Mouse (Mus musculus) gastrocnemius, adult 2 months (tissue): ENCODE data around the gene Zfp143. TPM values are rescaled to one million over a fixed set of nuclear protein-coding genes. Genes with fewer than 3 reads are reported as not detected.
"Not testable (repeated sequence)": the region's sequence is repeated elsewhere in the genome, so short reads cannot be mapped to it uniquely, and the experiment has no call there.

ENCODE experiments used
- DNase-seq: peaks from one replicate; pipeline ENCODE4 v3.0.0; 2022
- H3K27ac ChIP-seq: fragments of 200-600 bp; 2 replicates; pipeline ENCODE4 v1.8.1; 2022; ENCODE audit warnings: mild to moderate bottlenecking
- H3K4me3 ChIP-seq: fragments of 200-600 bp; 2 replicates; pipeline ENCODE4 v1.8.1; 2022; ENCODE audit warnings: mild to moderate bottlenecking, moderate library complexity
- CTCF ChIP-seq: fragments of 200-600 bp; IDR thresholded peaks from 2 replicates; pipeline ENCODE4 v1.8.1; 2022; ENCODE audit warnings: antibody characterized with exemption, mild to moderate bottlenecking, moderate library complexity
- intact Hi-C: fragments of 180-260 bp; cut with DNase I; formaldehyde crosslinking; loops from one replicate; pipeline ENCODE4 v1.15.1; 2025
- total RNA-seq, 2 experiments: library from RNA; stranded (reverse); gene quantifications; 2 replicates each; pipeline ENCODE4 v1.2.3; 2021

Zfp143 gene
- total RNA-seq, 2 experiments from 2014 or later = 9.4 to 9.8 TPM

- intact Hi-C loops = no loop called here
These were observed 44.0 kb downstream of the Zfp143 start for GRCm38 (mm10) chr7:110105041-110105440.

GRCm38 (mm10) chr7:110106633-110107032, 45.6 kb downstream of the Zfp143 start:
- Histone ChIP-seq H3K4me3 (no peak overlapping the region), H3K27ac (no peak overlapping the region)
- no peak for TF ChIP-seq CTCF
- no peak for DNase-seq
- intact Hi-C loops = no loop called here

More at GRCm38 (mm10) chr7:110105041-110105440, 44.0 kb downstream of the Zfp143 start:
- TF ChIP-seq CTCF = no peak
- no peak overlapping the region for H3K4me3 ChIP-seq
- no peak overlapping the region for H3K27ac ChIP-seq
- no peak for DNase-seq

- H3K4me3 ChIP-seq, intact Hi-C loops, DNase-seq: not testable (repeated sequence)
- peak overlapping the region; percentile 80 for H3K27ac ChIP-seq
These were observed 47.5 kb downstream of the Zfp143 start for GRCm38 (mm10) chr7:110108524-110108923.

GRCm38 (mm10) chr7:110108967-110109610, 48.1 kb downstream of the Zfp143 start:
- intact Hi-C loops = no loop called here
- no peak for TF ChIP-seq CTCF
- peak overlapping the region; percentile 59 for H3K4me3 ChIP-seq

GRCm38 (mm10) chr7:110110061-110110656, 49.1 kb downstream of the Zfp143 start:
- DNase-seq = no peak
- intact Hi-C loops = no loop called here
- Histone ChIP-seq H3K27ac (peak overlapping the region; percentile 80), H3K4me3 (no peak overlapping the region)
- no peak for TF ChIP-seq CTCF

More at GRCm38 (mm10) chr7:110108967-110109610, 48.1 kb downstream of the Zfp143 start:
- peak; percentile 83 for DNase-seq
- H3K27ac ChIP-seq = peak overlapping the region; percentile 80

DNA sequence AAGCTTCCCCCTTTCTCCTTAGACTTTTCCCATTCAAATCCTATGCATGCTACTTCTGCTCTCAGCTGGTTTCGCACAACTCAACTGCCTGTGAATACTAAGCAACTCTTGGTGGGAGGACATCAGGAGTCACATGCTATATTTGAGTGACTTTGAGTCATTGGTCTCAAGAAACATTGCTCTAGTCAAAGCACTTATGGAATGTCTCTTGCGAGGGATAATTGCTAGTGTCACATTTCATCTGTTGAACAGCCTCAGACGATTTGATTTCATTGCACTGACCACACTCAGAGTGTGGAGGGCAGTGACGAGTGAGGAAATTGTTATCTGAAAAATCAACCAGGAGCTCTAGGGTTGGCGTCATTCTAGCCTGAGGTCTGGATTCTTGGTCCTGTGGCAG, 53.7 kb downstream of the Zfp143 start:
- Histone ChIP-seq H3K27ac (no peak overlapping the region), H3K4me3 (no peak overlapping the region)
- intact Hi-C loops = no loop called here
- no peak for TF ChIP-seq CTCF
- DNase-seq = no peak

DNA sequence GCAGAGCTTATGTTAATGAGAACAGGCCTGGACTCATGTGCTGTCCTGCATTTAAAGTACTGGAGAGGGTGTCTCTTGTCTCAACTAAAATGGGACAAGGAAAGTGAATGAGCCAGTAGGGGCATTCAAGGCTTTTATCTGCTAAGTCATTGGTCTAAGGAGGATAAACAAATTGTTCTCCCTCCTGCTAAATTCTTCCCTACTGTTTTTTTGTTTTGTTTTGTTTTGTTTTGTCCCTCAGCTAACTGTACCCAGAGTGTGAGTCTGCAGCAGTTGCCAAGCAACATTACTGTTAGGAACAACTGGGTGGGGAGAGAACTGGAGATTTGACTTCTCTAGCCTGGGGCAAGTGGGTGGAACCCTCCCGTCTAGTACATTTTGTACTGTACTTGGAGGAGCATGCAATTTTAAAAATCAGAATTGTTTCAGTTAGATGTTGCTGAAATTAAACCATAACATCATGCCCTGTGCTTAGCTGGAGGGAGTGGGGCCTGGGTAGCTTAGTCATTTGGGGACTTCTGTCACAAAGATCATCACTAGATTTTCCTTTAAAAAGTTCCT, 55.8 kb downstream of the Zfp143 start:
- Histone ChIP-seq H3K4me3 (no peak overlapping the region), H3K27ac (peak overlapping the region; percentile 81)
- no peak for TF ChIP-seq CTCF
- intact Hi-C loops = no loop called here
- peak; percentile 62 for DNase-seq

DNA sequence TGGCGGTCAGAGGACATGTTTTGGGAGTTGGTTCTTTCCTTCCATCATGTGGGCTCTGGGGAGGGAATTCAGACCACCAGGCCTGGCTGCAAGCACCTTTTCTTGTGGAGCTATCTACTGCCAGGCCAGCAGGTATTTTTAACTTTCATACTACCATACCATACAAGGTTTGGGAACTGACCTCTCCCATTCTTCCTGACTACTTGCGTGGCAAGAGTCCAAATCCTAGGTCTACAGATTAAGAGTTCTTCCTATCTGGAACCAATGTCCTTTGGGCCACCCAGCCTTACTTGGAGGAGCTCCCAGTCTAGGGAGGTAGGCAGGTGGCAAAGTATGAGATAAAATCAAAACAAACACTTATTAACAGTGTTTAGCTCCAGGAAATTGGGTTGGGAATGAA, 57.4 kb downstream of the Zfp143 start:
- Histone ChIP-seq H3K27ac (peak overlapping the region; percentile 81), H3K4me3 (no peak overlapping the region)
- no peak for TF ChIP-seq CTCF
- intact Hi-C loops = no loop called here
- no peak for DNase-seq

- DNase-seq = no peak
- Histone ChIP-seq H3K4me3 (peak overlapping the region; percentile 98), H3K27ac (peak overlapping the region; percentile 92)
- TF ChIP-seq CTCF = no peak
- intact Hi-C loops = loop anchor here (5.0 kb wide), 2 partner anchors 42 to 58 kb away; partner anchors contain the start of gene Zfp143
These were observed 59.3 kb downstream of the Zfp143 start for GRCm38 (mm10) chr7:110120157-110120784.

GRCm38 (mm10) chr7:110121162-110121515, 60.1 kb downstream of the Zfp143 start:
- Histone ChIP-seq H3K4me3 (peak overlapping the region; percentile 98), H3K27ac (peak overlapping the region; percentile 92)
- TF ChIP-seq CTCF = no peak
- intact Hi-C loops = loop anchor here (5.0 kb wide), 2 partner anchors 41 to 59 kb away; partner anchors contain the start of gene Zfp143
- no peak for DNase-seq

- DNase-seq = peak; percentile 98
- intact Hi-C loops = loop anchor here (5.0 kb wide), 2 partner anchors 41 to 59 kb away; partner anchors contain the start of gene Zfp143
- H3K27ac ChIP-seq = peak within 1 kb of the TSS; percentile 92
- TF ChIP-seq CTCF = no peak
- peak within 1 kb of the TSS; percentile 98 for H3K4me3 ChIP-seq
These were observed 60.7 kb downstream of the Zfp143 start, which contains the start of gene Wee1 for GRCm38 (mm10) chr7:110121516-110122288. Gene Wee1 (plus strand): TSS chr7:110122046.

DNA sequence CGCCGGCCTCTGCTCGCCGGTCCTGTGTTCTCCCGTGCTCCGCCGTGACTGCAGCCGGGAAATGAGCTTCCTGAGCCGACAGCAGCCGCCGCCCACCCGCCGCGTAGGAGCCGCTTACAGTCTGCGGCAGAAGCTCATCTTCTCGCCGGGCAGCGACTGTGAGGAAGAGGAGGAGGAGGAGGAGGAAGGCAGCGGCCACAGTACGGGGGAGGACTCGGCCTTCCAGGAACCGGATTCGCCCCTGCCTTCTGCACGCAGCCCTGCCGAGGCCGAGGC, 61.2 kb downstream of the Zfp143 start:
- no peak for DNase-seq
- intact Hi-C loops = loop anchor here (5.0 kb wide), 2 partner anchors 40 to 60 kb away; partner anchors contain the start of gene Zfp143
- no peak for TF ChIP-seq CTCF
- H3K4me3 ChIP-seq = peak overlapping the region; percentile 98
- H3K27ac ChIP-seq = peak overlapping the region; percentile 92
